In genomic region chr5:37121186-37121680, GRCm38 (mm10) we compare ENCODE assay signal across 35 mouse cellular contexts. TPM values are rescaled to one million over a fixed set of nuclear protein-coding genes. Genes with fewer than 3 reads are reported as not detected.
DNase-seq lines count a peak whose midpoint lies in the region; ATAC-seq lines count a peak whose summit lies in the region.
"Had no signal": no experiment of that assay in that cellular context is flagged by ENCODE, and none has a peak within 500 bp of the region (broad histone marks: within the 10 kb centered on the region; RNA-seq: fewer than 3 reads in every experiment).

No protein-coding gene starts in this region.

- H3K27me3 ChIP-seq in neural tube, embryonic 15.5 days (replicated peaks): no peaks in the 10 kb centered on the region
- H3K27me3 ChIP-seq: embryonic facial prominence, embryonic 12.5 days; liver, embryonic 15.5 days; lung, embryonic 15.5 days; midbrain, embryonic 15.5 days; neural tube, embryonic 13.5 days had no signal

- no peak overlapping the region for H3K9ac ChIP-seq in neural tube, embryonic 15.5 days (replicated peaks)
- H3K9ac ChIP-seq: embryonic facial prominence, embryonic 12.5 days; heart, embryonic 13.5 days; limb, embryonic 12.5 days; liver, embryonic 15.5 days; lung, embryonic 15.5 days; midbrain, embryonic 15.5 days; neural tube, embryonic 13.5 days had no signal

- H3K4me2 ChIP-seq in neural tube, embryonic 15.5 days: no peak overlapping the region
- H3K4me2 ChIP-seq: embryonic facial prominence, embryonic 12.5 days; heart, embryonic 13.5 days; limb, embryonic 12.5 days; liver, embryonic 15.5 days; lung, embryonic 15.5 days; midbrain, embryonic 15.5 days; neural tube, embryonic 13.5 days had no signal

- 52% methylated on average over 7 of the region's 7 CpGs for WGBS in neural tube, embryonic 15.5 days

- 0 out of 2 replicates have a peak, but pooled peaks have one; percentile 3 for ATAC-seq in frontal cortex, adult (ENCODE audit: low TSS enrichment)
- peak; percentile 26; the same call in 1 of the 2 replicates for ATAC-seq in neural tube, embryonic 15.5 days (ENCODE audit: low FRiP score)
- ATAC-seq: intestine, postnatal 0 days; midbrain, embryonic 15.5 days; Patski had no signal

- H3K9me3 ChIP-seq in neural tube, embryonic 15.5 days (replicated peaks): no peaks in the 10 kb centered on the region
- H3K9me3 ChIP-seq: embryonic facial prominence, embryonic 12.5 days; heart, embryonic 13.5 days; hindbrain, embryonic 10.5 days; limb, embryonic 12.5 days; liver, embryonic 15.5 days; lung, embryonic 15.5 days; midbrain, embryonic 10.5 days; midbrain, embryonic 15.5 days; neural tube, embryonic 13.5 days had no signal

- H3K4me1 ChIP-seq in neural tube, embryonic 15.5 days: no peaks in the 10 kb centered on the region
- H3K4me1 ChIP-seq: embryonic facial prominence, embryonic 12.5 days; heart, embryonic 13.5 days; hindbrain, embryonic 10.5 days; liver, embryonic 15.5 days; lung, embryonic 15.5 days; midbrain, embryonic 10.5 days; midbrain, embryonic 15.5 days had no signal

- H3K36me3 ChIP-seq in neural tube, embryonic 15.5 days: peaks cover 22% of the 10 kb centered on the region
- H3K36me3 ChIP-seq: embryonic facial prominence, embryonic 12.5 days; G1E; heart, embryonic 13.5 days; hindbrain, embryonic 10.5 days; limb, embryonic 12.5 days; liver, embryonic 15.5 days; lung, embryonic 15.5 days; midbrain, embryonic 10.5 days had no signal

- H3K4me3 ChIP-seq in neural tube, embryonic 15.5 days (replicated peaks): no peak overlapping the region
- H3K4me3 ChIP-seq: embryonic facial prominence, embryonic 12.5 days; heart, embryonic 13.5 days; hindbrain, embryonic 10.5 days; limb, embryonic 12.5 days; liver, embryonic 15.5 days; lung, embryonic 15.5 days; midbrain, embryonic 10.5 days; midbrain, embryonic 15.5 days; myocyte; neural tube, embryonic 13.5 days had no signal

- no peak overlapping the region for H3K27ac ChIP-seq in neural tube, embryonic 15.5 days (replicated peaks)
- H3K27ac ChIP-seq: embryonic facial prominence, embryonic 12.5 days; heart, embryonic 13.5 days; hindbrain, embryonic 10.5 days; limb, embryonic 12.5 days; liver, embryonic 15.5 days; lung, embryonic 15.5 days; midbrain, embryonic 10.5 days; midbrain, embryonic 15.5 days; neural tube, embryonic 13.5 days had no signal

- DNase-seq in cerebellum, postnatal 10 days: peak; percentile 70 to 77
- DNase-seq in cerebellum, postnatal 4 days (ENCODE audit: low spot score in 2 of 2): no peak
- no peak for DNase-seq in frontal cortex, postnatal 25 days (ENCODE audit: low spot score in 2 of 2)
- DNase-seq in neural tube, embryonic 10.5 days (ENCODE audit: extremely low spot score, low spot score): no peak
- no peak for DNase-seq in gastrocnemius, postnatal 25 days
- no peak for DNase-seq in adipocyte (ENCODE audit: low spot score)
- DNase-seq: adrenal gland, postnatal 14 days; cerebellum, adult 2 months; cerebellum, postnatal 36 days; embryo, embryonic 11 days; heart, postnatal 10 days; kidney, adult 9 months; kidney, postnatal 14 days; layer of hippocampus, adult 9-11 months; thymus, adult 2 months; thymus, postnatal 36 days had no signal

RNA-seq across cellular contexts. Expression of gene Gm1043, which starts 36.1 kb away (rescaled TPM):
- polyA plus RNA-seq in neural tube, embryonic 15.5 days (2015; fragmentation: Nextera tagmentation; extraction: Ambion mirVana): 1.3 and 2.1 TPM in 2 replicates
- total RNA-seq in gastrocnemius, postnatal 25 days (2021): not detected
- total RNA-seq: gastrocnemius, adult 8-10 months; heart, postnatal 10 days; liver, adult 2 months; megakaryocyte progenitor cell, adult 5-6 weeks had no signal
- polyA plus RNA-seq: C2C12; embryonic facial prominence, embryonic 12.5 days; G1E; heart, embryonic 13.5 days; limb, embryonic 12.5 days; liver, embryonic 15.5 days; lung, embryonic 15.5 days; myocyte; Patski had no signal

Comparison
In these comparisons a context has a peak if more than half of its experiments do, and no peak if none do; other contexts are left out.
1. DNase-seq: peak in cerebellum, postnatal 10 days (2 of 2); none in cerebellum, postnatal 4 days (0 of 2), frontal cortex, postnatal 25 days (0 of 2), neural tube, embryonic 10.5 days (single experiment), gastrocnemius, postnatal 25 days (single experiment) and adipocyte (single experiment).